Mouse (Mus musculus): ENCODE data around the gene Bpifa2. TPM values are rescaled to one million over a fixed set of nuclear protein-coding genes. Genes with fewer than 3 reads are reported as not detected.
"Not testable (repeated sequence)": the region's sequence is repeated elsewhere in the genome, so short reads cannot be mapped to it uniquely, and the experiment has no call there.

The Bpifa2 gene
- total RNA-seq, 2 experiments from 2014 or later = not detected

DNA sequence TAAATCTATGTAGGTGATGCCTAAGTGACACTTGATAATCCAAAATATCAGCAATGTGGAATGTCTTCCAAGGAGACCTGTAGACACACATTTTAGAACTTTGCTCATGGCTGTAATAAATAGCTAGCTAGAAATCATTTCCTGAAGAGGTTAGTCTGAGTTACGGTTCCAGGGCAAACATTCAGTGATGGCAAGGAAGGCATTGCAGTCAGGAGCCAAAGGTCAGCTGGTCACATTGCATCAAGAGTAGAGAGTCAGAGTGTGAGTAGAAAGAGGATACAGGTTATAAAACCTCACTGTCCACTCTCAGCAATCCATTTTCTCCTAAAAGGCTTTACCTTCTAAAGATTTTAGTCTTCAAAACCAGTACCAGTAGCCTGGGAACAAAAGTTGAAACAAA, 9.9 kb downstream of the Bpifa2 start:
- intact Hi-C loops (cut with DNase I) = no loop called here
- TF ChIP-seq CTCF (IDR thresholded peaks at IDR 0.05) = no peak
- no peak for DNase-seq (ENCODE audit: extremely low spot score in 1 of 2, low spot score in 2 of 2)
- Histone ChIP-seq H3K27ac (no peak overlapping the region), H3K4me3 (no peak overlapping the region)

DNA sequence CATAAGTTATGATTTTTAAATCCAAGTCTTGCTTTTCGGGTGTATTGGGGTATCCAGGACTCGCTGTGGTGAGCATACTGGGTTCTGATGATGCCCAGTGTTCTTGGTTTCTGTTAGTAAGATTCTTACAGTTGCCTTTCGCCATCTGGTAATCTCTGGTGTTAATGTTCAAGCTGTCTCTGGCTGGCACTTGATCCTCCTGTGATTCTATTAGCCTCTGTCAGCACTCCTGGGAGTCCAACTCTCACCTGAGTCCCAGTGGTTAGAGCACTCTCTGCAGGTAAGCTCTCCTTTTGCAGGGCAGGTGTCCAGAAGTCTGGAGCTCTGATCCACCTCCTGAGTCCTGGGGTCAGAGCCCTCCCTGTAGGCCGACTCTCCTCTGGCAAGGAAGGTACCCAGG, 16.6 kb downstream of the Bpifa2 start:
- H3K27ac ChIP-seq; intact Hi-C loops (cut with DNase I); H3K4me3 ChIP-seq; DNase-seq (ENCODE audit: extremely low spot score in 1 of 2, low spot score in 2 of 2): not testable (repeated sequence)

- no peak overlapping the region for H3K27ac ChIP-seq
- intact Hi-C loops (cut with DNase I) = no loop called here
- no peak overlapping the region for H3K4me3 ChIP-seq
- peak; percentile 60 for TF ChIP-seq CTCF (IDR thresholded peaks at IDR 0.05)
- peak in 1 of 2 experiments; percentile 24 for DNase-seq (ENCODE audit: extremely low spot score in 1 of 2, low spot score in 2 of 2)
These were observed 30.9 kb downstream of the Bpifa2 start for GRCm38 (mm10) chr2:154038932-154039331.

GRCm38 (mm10) chr2:154044743-154045142, 36.7 kb downstream of the Bpifa2 start:
- Histone ChIP-seq H3K4me3 (no peak overlapping the region), H3K27ac (no peak overlapping the region)
- intact Hi-C loops (cut with DNase I) = no loop called here
- no peak for DNase-seq (ENCODE audit: extremely low spot score in 1 of 2, low spot score in 2 of 2)
- no peak for TF ChIP-seq CTCF (IDR thresholded peaks at IDR 0.05)

DNA sequence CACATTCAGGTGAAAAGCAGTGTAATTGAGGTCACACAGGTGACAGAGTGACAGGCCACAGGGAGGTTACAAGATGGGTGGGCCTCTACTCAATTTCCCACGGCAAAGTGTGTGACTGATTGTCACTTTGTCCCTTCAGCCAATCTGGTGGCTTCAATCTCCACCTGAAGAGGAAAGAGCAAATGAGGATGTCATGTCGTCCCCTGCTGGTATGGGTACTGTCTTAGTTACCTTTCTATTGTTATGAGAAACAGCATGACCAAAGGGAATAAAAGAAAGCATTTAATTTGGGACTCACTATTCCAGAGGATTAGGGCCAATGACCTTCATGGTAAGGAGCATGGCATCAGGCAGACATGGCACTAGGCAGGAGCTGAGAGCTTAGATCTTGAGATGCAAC, 50.6 kb downstream of the Bpifa2 start:
- intact Hi-C loops (cut with DNase I) = no loop called here
- DNase-seq (ENCODE audit: extremely low spot score in 1 of 2, low spot score in 2 of 2) = no peak
- no peak overlapping the region for H3K4me3 ChIP-seq
- peak; percentile 15 for TF ChIP-seq CTCF (IDR thresholded peaks at IDR 0.05)
- H3K27ac ChIP-seq = no peak overlapping the region

Other genes starting within 250 kb of the Bpifa2 start
- gene Efcab8, start 228.3 kb upstream of the Bpifa2 start, total RNA-seq (2021) = under 1 TPM; 0.16 to 0.38 TPM
- gene Sun5, start 137.2 kb upstream of the Bpifa2 start, total RNA-seq (2021) = not detected
- not detected for gene Bpifb2, start 133.2 kb upstream of the Bpifa2 start, total RNA-seq (2021)
- not detected for gene Bpifb6, start 107.9 kb upstream of the Bpifa2 start, total RNA-seq (2021)
- gene Bpifb3, start 90.0 kb upstream of the Bpifa2 start, total RNA-seq (2021) = not detected
- not detected for gene Bpifb4, start 70.1 kb upstream of the Bpifa2 start, total RNA-seq (2021)
- not detected for gene Bpifa6, start 33.3 kb upstream of the Bpifa2 start, total RNA-seq (2021)
- not detected for gene Bpifa3, start 122.1 kb downstream of the Bpifa2 start, total RNA-seq (2021)
- not detected for gene Bpifa1, start 134.6 kb downstream of the Bpifa2 start, total RNA-seq (2021)
- gene Bpifa5, start 154.3 kb downstream of the Bpifa2 start, total RNA-seq (2021) = not detected
- under 1 TPM in 1 of 2 experiments, not detected in 1; 0.50 TPM for gene Bpifb1, start 182.6 kb downstream of the Bpifa2 start, total RNA-seq (2021)
- gene Bpifb5, start 215.5 kb downstream of the Bpifa2 start, total RNA-seq (2021) = not detected
- not detected for gene Bpifb9a, start 249.6 kb downstream of the Bpifa2 start, total RNA-seq (2021)